Mouse (Mus musculus) right cerebral cortex, postnatal 14 days (tissue): Measurements from ENCODE around the gene Wdr66.

Experiments
- DNase-seq: peaks from one replicate; pipeline ENCODE4 v3.0.0; 2022

The Wdr66 gene

DNA sequence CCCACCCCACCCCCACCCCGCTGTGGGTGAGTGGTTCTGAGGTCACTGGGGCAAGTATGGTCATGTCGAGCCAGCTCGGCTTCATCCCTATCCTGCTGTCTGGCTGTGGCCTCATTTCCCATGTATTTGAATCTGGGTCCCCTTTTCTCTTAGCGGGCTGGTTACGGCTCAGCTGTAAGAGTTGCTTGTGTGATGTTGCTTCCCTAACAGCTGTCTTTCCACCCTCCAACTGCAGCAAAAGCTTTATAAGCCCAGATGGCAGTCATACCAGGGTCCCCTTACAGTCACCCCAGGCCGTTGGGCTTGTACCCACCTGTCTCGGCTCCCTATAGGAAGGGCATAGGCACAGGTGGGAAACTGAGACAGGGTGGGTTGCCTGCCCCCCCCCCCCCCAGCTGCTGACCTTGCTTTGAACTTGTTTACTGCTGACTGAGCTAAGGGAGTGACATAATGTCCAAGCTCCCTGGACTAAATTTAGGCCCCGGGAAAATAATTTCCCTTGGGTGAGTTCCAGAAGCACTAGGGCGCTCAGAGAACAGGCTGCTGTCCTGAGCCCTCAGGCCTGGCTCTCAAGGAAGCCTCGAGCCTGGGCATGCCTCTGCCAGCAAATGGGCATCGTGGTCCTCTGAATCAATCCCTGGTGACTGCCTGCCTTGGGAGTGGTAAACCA, 112.5 kb downstream of the Wdr66 start:
- no peak for DNase-seq

DNA sequence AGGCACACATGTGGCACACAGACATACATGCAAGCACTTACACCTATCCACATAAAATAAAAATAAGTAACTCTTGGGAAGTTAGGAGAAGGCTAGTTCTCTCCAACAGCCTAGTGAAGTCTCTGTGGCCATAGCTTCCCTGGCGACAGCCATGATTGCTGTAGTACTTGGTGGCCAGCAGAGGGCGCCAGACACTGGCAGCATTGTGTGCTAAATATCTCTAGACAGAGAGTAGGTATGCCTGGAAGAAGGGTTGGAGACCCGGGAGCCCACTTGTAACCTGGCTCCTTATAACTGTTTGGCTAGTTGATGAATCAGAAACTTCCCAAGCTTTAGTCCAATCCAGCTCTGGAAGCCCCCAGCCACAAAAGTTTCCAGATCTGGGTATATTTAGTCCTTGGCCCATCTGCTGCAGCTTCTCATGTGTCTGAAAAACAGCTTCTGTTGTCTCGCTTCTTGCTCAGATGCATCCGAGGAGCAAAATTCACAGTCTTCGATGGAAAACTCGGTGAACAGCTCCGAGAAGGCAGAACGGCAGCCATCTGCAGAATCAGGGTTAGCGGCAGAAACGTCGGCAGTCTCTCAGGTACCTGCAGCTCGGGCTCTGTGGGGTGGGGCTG, 117.1 kb downstream of the Wdr66 start:
- peak; percentile 47 for DNase-seq

DNA sequence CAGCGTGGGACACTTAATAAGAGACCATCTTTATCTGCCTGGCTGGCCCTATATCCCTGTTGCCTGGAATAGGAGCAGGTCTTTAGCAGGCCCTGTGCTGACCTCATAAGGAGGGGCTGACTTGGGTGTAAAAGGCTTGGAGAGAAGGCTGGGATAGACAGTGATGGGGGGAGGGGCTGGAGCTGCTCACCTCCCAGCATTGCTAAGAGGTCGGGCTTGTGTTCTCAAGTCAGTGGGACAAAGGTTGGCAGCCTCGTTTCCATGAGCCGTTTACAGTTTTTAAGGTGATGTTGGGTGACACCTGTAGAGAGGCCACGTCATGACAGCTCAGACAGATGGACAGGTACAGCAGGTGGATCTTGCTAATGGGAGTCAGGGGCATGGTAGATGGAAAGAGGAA, 118.1 kb downstream of the Wdr66 start:
- no peak for DNase-seq

DNA sequence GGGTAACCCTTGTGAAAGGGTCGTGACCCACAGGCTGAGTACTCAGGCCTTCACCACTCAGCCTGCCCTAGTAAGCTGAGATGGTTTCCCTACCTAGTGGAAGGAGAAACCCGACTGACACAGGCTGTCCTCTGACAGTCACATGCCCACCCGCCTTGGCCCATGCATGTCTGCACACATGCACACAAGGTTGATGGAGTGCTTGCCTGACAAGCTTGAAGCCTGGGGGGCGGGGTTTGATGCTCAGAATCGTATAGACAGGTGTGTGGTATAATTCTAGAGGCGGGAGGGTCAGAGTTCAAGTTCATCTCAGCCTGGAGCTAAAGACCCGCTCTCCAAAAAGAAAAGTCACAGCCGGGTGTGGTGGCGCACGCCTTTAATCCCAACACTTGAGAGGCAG, 123.4 kb downstream of the Wdr66 start:
- DNase-seq = no peak

DNA sequence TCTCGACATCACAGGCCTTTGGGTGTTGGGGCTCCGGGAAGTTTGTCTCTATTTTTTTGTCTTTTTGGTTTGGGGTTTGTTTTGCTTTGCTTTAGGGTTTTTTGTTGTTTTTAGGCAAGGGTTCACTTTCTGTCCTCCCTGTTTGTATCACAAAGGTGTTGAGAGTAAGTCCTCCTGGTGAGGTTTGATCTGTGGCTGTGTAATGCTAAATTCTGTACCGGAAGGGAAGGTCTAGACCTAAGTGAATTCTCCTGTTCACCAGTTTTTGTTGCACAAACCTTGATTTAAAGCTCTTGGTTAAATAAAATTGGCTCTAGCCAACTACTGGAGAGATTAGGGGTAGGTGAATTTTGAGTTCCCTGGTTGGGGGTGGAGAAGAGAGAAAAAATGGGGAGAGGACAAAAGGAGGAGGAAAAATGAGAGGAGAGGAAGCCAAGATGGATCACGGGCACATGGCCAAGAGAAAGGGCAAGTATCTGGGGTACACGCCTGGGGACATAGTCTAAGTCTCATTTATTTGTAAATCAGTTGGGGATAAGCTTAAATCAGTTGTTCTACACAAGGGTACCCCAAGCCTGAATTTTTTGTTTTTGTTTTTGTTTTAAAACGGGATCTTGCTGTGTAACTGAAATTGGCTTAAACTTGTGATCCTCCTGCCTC, 124.0 kb downstream of the Wdr66 start:
- DNase-seq = no peak

DNA sequence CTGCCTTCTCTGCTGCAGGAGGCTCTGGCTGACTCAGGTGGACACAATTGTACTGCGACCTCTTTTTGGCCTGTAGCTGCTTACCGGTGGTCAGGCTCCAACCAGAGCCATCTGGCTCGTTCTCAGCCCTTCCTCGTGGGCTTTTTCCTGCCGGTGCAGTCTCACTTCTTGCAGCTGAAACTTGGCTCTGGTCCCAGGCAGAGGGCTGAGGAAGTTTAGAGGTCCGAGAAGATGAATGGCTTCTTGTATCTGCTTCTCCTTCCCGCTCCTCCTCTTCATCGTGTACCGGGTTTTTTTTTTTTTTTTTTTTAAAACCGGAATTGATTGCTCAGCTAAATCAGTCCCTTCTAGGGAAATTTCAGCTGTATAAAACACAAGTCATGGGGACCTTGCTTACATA, 124.7 kb downstream of the Wdr66 start:
- DNase-seq = peak; percentile 82
